Mouse (Mus musculus) left cerebral cortex, postnatal 4 days (tissue): ENCODE data around the gene Mup19. TPM values are rescaled to one million over a fixed set of nuclear protein-coding genes. Genes with fewer than 3 reads are reported as not detected.
"Not testable (repeated sequence)": the region's sequence is repeated elsewhere in the genome, so short reads cannot be mapped to it uniquely, and the experiment has no call there.

ENCODE experiments used
- DNase-seq: peaks from one replicate; pipeline ENCODE4 v3.0.0-alpha.2; 2022
- intact Hi-C: fragments of 180-260 bp; cut with DNase I; formaldehyde crosslinking; loops from one replicate; pipeline ENCODE4 v1.15.1; 2025
- total RNA-seq, 2 experiments: library from RNA; stranded (reverse); gene quantifications; 2 replicates each; pipeline ENCODE4 v1.2.3; 2021

Gene Mup19
- total RNA-seq: not detected

DNA sequence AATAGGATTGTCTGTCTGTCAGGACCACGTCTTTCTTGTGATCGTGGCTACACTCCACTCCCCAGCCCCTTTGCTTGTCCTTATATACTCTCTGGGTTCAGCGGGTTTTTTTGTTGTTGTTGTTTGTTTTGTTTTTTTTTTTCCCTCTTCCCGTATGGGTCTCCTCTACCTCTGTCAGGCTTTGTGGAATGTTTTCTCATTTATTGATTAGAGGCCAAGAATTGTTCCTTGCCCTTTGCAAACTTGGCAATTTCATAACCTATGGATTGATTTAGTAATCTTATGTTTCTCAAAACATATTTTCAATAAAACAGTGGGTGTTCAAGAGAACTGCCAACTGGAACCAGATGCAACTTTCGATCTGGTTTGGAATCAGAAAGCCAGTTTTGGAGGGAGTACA is at the start of gene Mup19:
Mup19 (minus strand) TSS at position 101 of the 400 bp plus-strand sequence.
- DNase-seq, intact Hi-C loops: not testable (repeated sequence)

DNA sequence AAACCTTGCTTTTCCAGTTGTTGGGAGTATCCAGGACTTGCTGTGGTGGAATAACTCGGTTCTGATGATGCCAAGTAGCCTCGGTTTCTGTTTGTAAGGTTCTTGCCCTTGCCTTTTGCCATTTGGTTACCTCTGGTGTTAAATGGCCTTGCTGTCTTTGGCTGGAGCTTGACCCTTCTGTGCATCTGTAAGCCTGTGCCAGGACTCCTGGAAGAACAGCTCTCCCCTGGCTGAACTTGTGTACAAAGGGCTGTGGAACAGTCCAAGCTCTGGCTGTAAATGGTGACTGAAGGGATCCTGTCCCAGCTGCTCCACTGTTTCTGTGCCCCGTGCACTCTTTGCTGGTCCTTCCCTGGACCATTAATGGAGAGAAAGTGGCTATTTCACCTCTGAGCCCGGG is 47.1 kb upstream of the Mup19 start:
- no peak for DNase-seq
- intact Hi-C loops: no loop called here

DNA sequence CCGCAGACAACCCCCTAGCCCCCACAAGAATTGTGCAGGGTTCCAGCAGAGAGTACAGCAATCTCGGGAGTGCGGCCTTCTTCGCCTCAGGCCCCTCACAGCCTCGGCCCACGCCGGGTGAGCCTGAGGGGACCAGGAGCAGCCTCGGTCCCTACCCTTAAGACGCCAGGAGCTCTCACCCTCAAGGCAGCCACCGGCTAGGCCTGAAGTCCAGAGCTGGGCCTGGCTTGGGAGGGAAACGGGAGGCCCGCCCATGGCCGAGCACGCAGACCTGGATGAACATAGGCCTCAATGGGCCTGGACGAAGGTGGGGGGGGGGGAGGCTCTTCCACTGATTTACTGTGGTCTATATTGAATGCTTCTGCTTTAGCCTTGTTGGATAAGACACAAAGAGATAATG is 41.1 kb upstream of the Mup19 start:
- intact Hi-C loops: no loop called here
- no peak for DNase-seq

DNA sequence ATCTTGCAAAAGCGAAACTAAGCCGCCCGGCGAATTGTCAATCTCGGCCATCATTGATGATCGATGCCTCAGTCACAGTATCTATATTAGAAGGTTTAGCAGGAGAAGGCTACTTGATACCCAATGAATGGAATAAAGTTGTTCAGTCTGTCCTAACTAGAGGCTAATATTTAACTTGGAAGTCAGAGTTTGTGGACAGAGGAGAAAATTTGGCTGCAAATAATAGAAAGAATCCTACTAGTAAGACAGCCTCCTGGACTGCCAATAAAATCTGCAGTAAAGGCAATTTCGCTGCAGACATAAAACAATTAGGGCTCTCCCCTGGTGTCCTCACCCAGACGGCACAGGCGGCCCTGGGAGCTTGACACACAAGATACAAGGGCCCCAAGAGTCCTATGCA is 40.5 kb upstream of the Mup19 start:
- DNase-seq, intact Hi-C loops: not testable (repeated sequence)

DNA sequence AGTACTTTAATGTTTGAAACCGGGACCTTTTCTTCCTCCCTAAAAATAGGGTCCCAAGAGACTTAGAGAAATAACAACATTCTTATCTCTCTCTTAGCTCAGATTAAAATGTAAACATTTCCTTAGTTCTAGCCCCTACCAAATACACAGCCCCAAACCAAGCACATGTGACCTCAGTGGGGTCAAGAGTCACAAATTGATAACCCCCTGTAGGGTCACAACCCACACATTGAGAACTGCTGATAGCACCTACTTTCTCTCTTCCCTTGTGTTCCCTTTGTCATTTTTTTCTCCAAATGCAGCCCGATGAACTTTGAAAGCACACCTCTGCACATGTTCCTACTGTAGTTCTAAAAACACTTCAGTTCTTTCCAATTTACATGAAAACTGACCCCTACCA is 33.5 kb upstream of the Mup19 start:
- no peak for DNase-seq
- intact Hi-C loops: no loop called here

DNA sequence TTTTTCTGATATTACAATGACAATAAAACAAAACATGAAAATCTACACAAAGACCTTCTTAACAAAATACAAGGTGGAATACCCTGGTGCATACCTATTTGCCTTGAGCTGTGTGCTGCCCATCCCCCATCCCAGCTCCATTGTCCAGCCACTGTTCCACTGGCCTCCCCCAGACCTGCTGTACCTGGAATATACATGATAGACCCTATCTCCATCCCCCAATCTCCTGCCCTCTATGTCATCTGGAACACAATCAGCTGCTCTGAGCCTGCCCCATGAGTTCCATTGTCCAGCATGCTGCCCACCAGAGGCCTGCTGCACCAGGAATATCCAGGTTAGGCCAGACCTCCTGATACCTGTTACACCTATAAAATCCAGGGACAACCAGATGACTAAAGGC is 31.4 kb upstream of the Mup19 start:
- intact Hi-C loops: no loop called here
- DNase-seq: no peak

DNA sequence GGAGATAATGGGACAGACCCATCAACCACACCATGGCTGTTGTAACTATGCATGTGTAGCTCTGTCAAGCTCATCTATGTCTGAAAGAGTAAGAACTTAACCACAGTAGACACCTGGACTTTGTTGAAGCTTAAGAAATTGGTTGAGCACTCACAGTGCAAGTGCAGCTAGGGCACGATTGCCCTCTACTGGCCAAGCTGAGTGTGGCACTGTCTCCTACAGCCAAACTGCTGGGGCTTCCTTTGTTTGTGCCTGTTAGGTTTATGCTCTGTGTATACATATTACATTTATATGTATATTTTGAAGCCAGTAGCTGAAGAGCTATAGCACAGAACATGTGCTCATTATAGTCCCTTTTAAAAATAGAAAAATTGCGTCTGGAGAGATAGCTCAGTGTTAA is 29.1 kb upstream of the Mup19 start:
- peak; percentile 45 for DNase-seq

DNA sequence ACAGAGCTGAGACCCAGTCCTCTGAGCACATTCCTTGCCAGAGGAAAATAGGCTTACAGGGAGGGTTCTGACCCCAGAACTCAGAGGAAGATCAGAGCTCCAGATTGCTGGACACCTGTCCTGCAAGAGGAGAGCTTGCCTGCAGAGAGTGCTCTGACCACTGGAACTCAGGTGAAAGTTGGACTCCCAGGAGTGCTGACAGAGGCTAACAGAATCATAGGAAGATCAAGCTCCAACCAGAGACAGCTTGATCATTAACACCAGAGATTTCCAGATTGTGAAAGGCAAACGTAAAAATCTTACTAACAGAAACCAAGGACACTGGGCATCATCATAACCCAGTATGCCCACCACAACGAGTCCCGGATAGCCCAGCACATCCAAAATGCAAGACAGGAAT is 26.9 kb upstream of the Mup19 start:
- DNase-seq, intact Hi-C loops: not testable (repeated sequence)

More for the DNA sequence above, 29.1 kb upstream of the Mup19 start:
- intact Hi-C loops: not testable (repeated sequence)

DNA sequence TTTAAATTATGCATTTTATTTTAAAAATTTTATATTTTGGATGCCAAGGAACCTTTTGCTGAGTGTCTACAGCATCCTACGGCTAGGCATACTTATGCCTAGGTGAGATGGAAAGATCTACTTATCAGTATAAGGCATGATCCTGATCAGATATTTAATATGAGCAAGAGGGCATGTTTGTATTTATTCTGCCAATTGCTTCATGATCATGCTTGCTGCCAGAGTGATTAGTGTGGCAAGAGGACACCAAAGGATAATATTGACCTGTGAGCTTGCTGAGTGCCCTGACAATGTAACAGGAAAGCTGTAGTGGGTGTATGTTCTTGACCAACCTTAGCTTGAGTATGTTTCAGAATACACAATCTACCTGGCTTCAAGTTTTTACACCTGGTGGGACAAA is 7.6 kb upstream of the Mup19 start:
- DNase-seq, intact Hi-C loops: not testable (repeated sequence)

DNA sequence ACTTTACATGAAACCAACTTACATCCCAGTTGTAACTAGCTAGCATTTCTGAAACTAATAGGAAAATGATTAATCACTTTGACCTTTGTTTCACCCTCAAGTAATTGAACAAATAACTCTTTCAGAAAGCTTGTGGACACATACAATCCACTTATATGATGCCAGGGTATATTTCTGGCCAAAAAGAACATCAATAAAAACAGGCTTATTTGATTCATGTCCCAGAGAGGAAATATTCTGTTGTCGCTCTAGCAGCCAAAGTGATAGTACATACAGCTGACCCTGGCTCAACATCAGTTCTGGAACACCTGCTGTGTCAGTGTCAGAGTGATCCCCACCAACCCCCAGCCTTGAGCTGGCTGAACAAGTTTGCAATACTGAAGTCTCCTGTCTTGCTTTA is 2.2 kb upstream of the Mup19 start:
- DNase-seq, intact Hi-C loops: not testable (repeated sequence)

Other genes with a start within 250 kb of the Mup19 start
- not detected for gene Mup17, start 186.4 kb downstream of the Mup19 start, total RNA-seq
- gene Mup18, start 108.1 kb downstream of the Mup19 start, total RNA-seq: not detected
- not detected for gene Mup5, start 53.0 kb upstream of the Mup19 start, total RNA-seq